Mouse (Mus musculus) mesoderm, embryonic 11.5 days (tissue): ENCODE data around the gene Glb1l3.
A peak's percentile ranks its signal among the peaks of the same experiment; 100 is the strongest.
"Not testable (repeated sequence)": the region's sequence is repeated elsewhere in the genome, so short reads cannot be mapped to it uniquely, and the experiment has no call there.

Experiments used
- DNase-seq: peaks from one replicate; pipeline ENCODE4 v3.0.0-alpha.2; 2012; ENCODE audit warnings: low read depth, low spot score

The Glb1l3 gene

GRCm38 (mm10) chr9:26860751-26861150 is at the start of gene Glb1l3:
Glb1l3 (minus strand) TSS chr9:26860890.
- DNase-seq = no peak

- DNase-seq = not testable (repeated sequence)
Measured at GRCm38 (mm10) chr9:26869856-26870255, 9.2 kb upstream of the Glb1l3 start.

- DNase-seq = no peak
Measured at GRCm38 (mm10) chr9:26831089-26831488, 29.6 kb downstream of the Glb1l3 start.

GRCm38 (mm10) chr9:26819942-26820341 is 40.7 kb downstream of the Glb1l3 start:
- no peak for DNase-seq

- no peak for DNase-seq
Measured at GRCm38 (mm10) chr9:26808735-26809134, 52.0 kb downstream of the Glb1l3 start.

- DNase-seq = peak; percentile 96
Measured at GRCm38 (mm10) chr9:26805935-26806666, 54.6 kb downstream of the Glb1l3 start, which contains the start of gene Glb1l2. Glb1l2 (minus strand) TSS chr9:26806468.

GRCm38 (mm10) chr9:26804321-26804720 is 56.4 kb downstream of the Glb1l3 start:
- DNase-seq = no peak

- no peak for DNase-seq
Measured at GRCm38 (mm10) chr9:26800357-26800756, 60.3 kb downstream of the Glb1l3 start.

GRCm38 (mm10) chr9:26798731-26799130 is 62.0 kb downstream of the Glb1l3 start:
- no peak for DNase-seq

- DNase-seq = no peak
Measured at GRCm38 (mm10) chr9:26798205-26798604, 62.5 kb downstream of the Glb1l3 start.

GRCm38 (mm10) chr9:26792829-26793228 is 67.9 kb downstream of the Glb1l3 start:
- no peak for DNase-seq

GRCm38 (mm10) chr9:26783414-26783975 is 77.2 kb downstream of the Glb1l3 start:
- DNase-seq = no peak

GRCm38 (mm10) chr9:26778421-26778820 is 82.3 kb downstream of the Glb1l3 start:
- DNase-seq = no peak

GRCm38 (mm10) chr9:26776122-26776902 is 84.4 kb downstream of the Glb1l3 start:
- peak; percentile 66 for DNase-seq

GRCm38 (mm10) chr9:26775700-26776099 is 85.0 kb downstream of the Glb1l3 start:
- DNase-seq = no peak

- no peak for DNase-seq
Measured at GRCm38 (mm10) chr9:26768181-26768580, 92.5 kb downstream of the Glb1l3 start.
